ENCODE assay signal across 9 mouse cellular contexts in genomic region chr15:101139885-101140284, GRCm38 (mm10). TPM values are rescaled to one million over a fixed set of nuclear protein-coding genes. Genes with fewer than 3 reads are reported as not detected.
A peak's percentile ranks its signal among the peaks of the same experiment; 100 is the strongest.
DNase-seq lines count a peak whose midpoint lies in the region; ATAC-seq lines count a peak whose summit lies in the region.
"Had no signal": no experiment of that assay in that cellular context is flagged by ENCODE, and none has a peak within 500 bp of the region (broad histone marks: within the 10 kb centered on the region; RNA-seq: fewer than 3 reads in every experiment).

No protein-coding gene starts in this region.

- ATAC-seq in forebrain, embryonic 15.5 days (replicated peaks) = no peak; the same call in 1 of the 2 replicates
- peak; percentile 7; the same call in 1 of the 2 replicates for ATAC-seq in intestine, embryonic 15.5 days
- peak; percentile 13; the same call in 1 of the 2 replicates for ATAC-seq in liver, embryonic 15.5 days (ENCODE audit: insufficient read depth)

- 9% methylated on average over 12 of the region's 12 CpGs for WGBS in forebrain, embryonic 10.5 days
- WGBS in forebrain, embryonic 15.5 days = 9% methylated on average over 12 of the region's 12 CpGs
- 19% methylated on average over 12 of the region's 12 CpGs for WGBS in intestine, embryonic 15.5 days
- WGBS in liver, embryonic 15.5 days (ENCODE audit: insufficient replicate concordance) = 16% methylated on average over 12 of the region's 12 CpGs

- H3K4me2 ChIP-seq in forebrain, embryonic 15.5 days (replicated peaks) = no peak overlapping the region
- H3K4me2 ChIP-seq in intestine, embryonic 15.5 days (replicated peaks) = peak overlapping the region; percentile 17; the same call in 1 of the 2 replicates
- H3K4me2 ChIP-seq in liver, embryonic 15.5 days = no peak overlapping the region

- peak overlapping the region; percentile 64 for H3K27ac ChIP-seq in forebrain, embryonic 10.5 days
- no peak overlapping the region; the same call in 1 of the 2 replicates for H3K27ac ChIP-seq in forebrain, embryonic 15.5 days (replicated peaks)
- H3K27ac ChIP-seq in intestine, embryonic 15.5 days = peak overlapping the region; percentile 65; the same call in 1 of the 2 replicates
- no peak overlapping the region for H3K27ac ChIP-seq in liver, embryonic 15.5 days (replicated peaks)

- peaks cover 47% of the 10 kb centered on the region for H3K27me3 ChIP-seq in forebrain, embryonic 10.5 days (ENCODE audit: poor library complexity, severe bottlenecking)
- H3K27me3 ChIP-seq in forebrain, embryonic 15.5 days = no peaks in the 10 kb centered on the region
- H3K27me3 ChIP-seq in intestine, embryonic 15.5 days (replicated peaks) = no peaks in the 10 kb centered on the region
- peaks cover 28% of the 10 kb centered on the region for H3K27me3 ChIP-seq in liver, embryonic 15.5 days

- H3K9me3 ChIP-seq in forebrain, embryonic 10.5 days = no peaks in the 10 kb centered on the region
- H3K9me3 ChIP-seq in forebrain, embryonic 15.5 days = no peaks in the 10 kb centered on the region
- no peaks in the 10 kb centered on the region for H3K9me3 ChIP-seq in intestine, embryonic 15.5 days
- no peaks in the 10 kb centered on the region for H3K9me3 ChIP-seq in liver, embryonic 15.5 days (replicated peaks)

- peak overlapping the region; percentile 9; the same call in 1 of the 2 replicates for H3K4me3 ChIP-seq in forebrain, embryonic 10.5 days
- H3K4me3 ChIP-seq in forebrain, embryonic 15.5 days = no peak overlapping the region
- no peak overlapping the region for H3K4me3 ChIP-seq in intestine, embryonic 15.5 days (replicated peaks)
- no peak overlapping the region for H3K4me3 ChIP-seq in liver, embryonic 15.5 days (replicated peaks)
- H3K4me3 ChIP-seq: erythroblast, embryonic 14.5 days had no signal

- H3K4me1 ChIP-seq in forebrain, embryonic 10.5 days = peaks cover 60% of the 10 kb centered on the region
- H3K4me1 ChIP-seq in forebrain, embryonic 15.5 days = peaks cover 26% of the 10 kb centered on the region
- peaks cover 68% of the 10 kb centered on the region for H3K4me1 ChIP-seq in intestine, embryonic 15.5 days (replicated peaks)
- peaks cover 37% of the 10 kb centered on the region for H3K4me1 ChIP-seq in liver, embryonic 15.5 days (replicated peaks)

- 0 out of 2 replicates have a peak, but pooled peaks cover 3% of the 10 kb centered on the region for H3K36me3 ChIP-seq in forebrain, embryonic 10.5 days (replicated peaks)
- no peaks in the 10 kb centered on the region for H3K36me3 ChIP-seq in forebrain, embryonic 15.5 days
- H3K36me3 ChIP-seq in intestine, embryonic 15.5 days = peaks cover 6% of the 10 kb centered on the region
- no peaks in the 10 kb centered on the region for H3K36me3 ChIP-seq in liver, embryonic 15.5 days (replicated peaks)

- DNase-seq in forebrain, embryonic 10.5 days (ENCODE audit: extremely low spot score, low spot score) = no peak
- DNase-seq in gastrocnemius, adult 18-20 months (ENCODE audit: low spot score) = peak; percentile 75
- DNase-seq in urinary bladder, postnatal 36 days (ENCODE audit: low spot score in 2 of 2) = no peak
- DNase-seq in B cell, adult 2 months = no peak
- no peak for DNase-seq in left cerebral cortex, adult 9 months (ENCODE audit: low spot score in 2 of 2)

- H3K9ac ChIP-seq in forebrain, embryonic 15.5 days (replicated peaks) = no peak overlapping the region
- H3K9ac ChIP-seq in intestine, embryonic 15.5 days = no peak overlapping the region; the same call in 1 of the 2 replicates
- no peak overlapping the region for H3K9ac ChIP-seq in liver, embryonic 15.5 days

RNA-seq across cellular contexts. Expression of gene Acvrl1, which starts 11.6 kb away (rescaled TPM):
- 8.0 and 8.1 TPM in 2 replicates for polyA plus RNA-seq in forebrain, embryonic 10.5 days (2016; fragmentation: Nextera tagmentation; extraction: Ambion mirVana)
- 6.5 and 6.7 TPM in 2 replicates for polyA plus RNA-seq in forebrain, embryonic 15.5 days (2015; fragmentation: Nextera tagmentation; extraction: Ambion mirVana)
- total RNA-seq in gastrocnemius, adult 18-20 months (2021) = 10 to 100 TPM in 1 of 2 experiments, 1 to 10 TPM in 1; 8.6 to 11.7 TPM
- 27.3 and 27.6 TPM in 2 replicates for polyA plus RNA-seq in intestine, embryonic 15.5 days (2015; fragmentation: Nextera tagmentation; extraction: Ambion mirVana)
- 1.4 and 2.6 TPM in 2 replicates for polyA plus RNA-seq in liver, embryonic 15.5 days (2015; fragmentation: Nextera tagmentation; extraction: Ambion mirVana)
- polyA plus RNA-seq: erythroblast, embryonic 14.5 days had no signal

RNA-seq across cellular contexts. Expression of gene Ankrd33, which starts 24.3 kb away (rescaled TPM):
- polyA plus RNA-seq in forebrain, embryonic 10.5 days (2016; fragmentation: Nextera tagmentation; extraction: Ambion mirVana) = not detected in 2 replicates
- polyA plus RNA-seq in forebrain, embryonic 15.5 days (2015; fragmentation: Nextera tagmentation; extraction: Ambion mirVana) = not detected in 2 replicates
- total RNA-seq in gastrocnemius, adult 18-20 months (2021) = not detected
- not detected in 2 replicates for polyA plus RNA-seq in intestine, embryonic 15.5 days (2015; fragmentation: Nextera tagmentation; extraction: Ambion mirVana)
- not detected in 2 replicates for polyA plus RNA-seq in liver, embryonic 15.5 days (2015; fragmentation: Nextera tagmentation; extraction: Ambion mirVana)
- polyA plus RNA-seq: erythroblast, embryonic 14.5 days had no signal

RNA-seq across cellular contexts. Expression of gene Acvr1b, which starts 34.0 kb away (rescaled TPM):
- polyA plus RNA-seq in forebrain, embryonic 10.5 days (2016; fragmentation: Nextera tagmentation; extraction: Ambion mirVana) = 5.8 TPM in 2 replicates
- polyA plus RNA-seq in forebrain, embryonic 15.5 days (2015; fragmentation: Nextera tagmentation; extraction: Ambion mirVana) = 22.6 and 22.8 TPM in 2 replicates
- total RNA-seq in gastrocnemius, adult 18-20 months (2021) = 10 to 100 TPM; 26.0 to 48.0 TPM
- polyA plus RNA-seq in intestine, embryonic 15.5 days (2015; fragmentation: Nextera tagmentation; extraction: Ambion mirVana) = 9.1 and 9.3 TPM in 2 replicates
- polyA plus RNA-seq in liver, embryonic 15.5 days (2015; fragmentation: Nextera tagmentation; extraction: Ambion mirVana) = 1.6 and 2.0 TPM in 2 replicates

Comparison
In these comparisons a context has a peak if more than half of its experiments do, and no peak if none do; other contexts are left out.
1. H3K27ac ChIP-seq: peak in forebrain, embryonic 10.5 days (single experiment) and intestine, embryonic 15.5 days (single experiment); none in forebrain, embryonic 15.5 days (single experiment) and liver, embryonic 15.5 days (single experiment).